Mouse (Mus musculus) layer of hippocampus, adult 2 months (tissue): ENCODE measurements around the gene Hcar1. TPM values are rescaled to one million over a fixed set of nuclear protein-coding genes. Genes with fewer than 3 reads are reported as not detected.

Experiments
- DNase-seq, 2 experiments: peaks; one replicate each; pipeline ENCODE4 v3.0.0; 2022; ENCODE audit warnings: low spot score in 2 of 2
- H3K27ac ChIP-seq: fragments of 200-600 bp; 2 replicates; pipeline ENCODE4 v1.8.1; 2022
- H3K4me3 ChIP-seq: fragments of 200-600 bp; 2 replicates; pipeline ENCODE4 v1.8.1; 2022; ENCODE audit warnings: mild to moderate bottlenecking
- CTCF ChIP-seq: fragments of 200-600 bp; conservative IDR thresholded peaks from 2 replicates; pipeline ENCODE4 v1.8.1; 2022; ENCODE audit warnings: antibody characterized with exemption, mild to moderate bottlenecking, moderate library complexity
- long read RNA-seq, 2 experiments: library from polyadenylated mRNA; stranded (forward); transcript quantifications; one replicate each; pipeline ENCODE4 v2.0.0; 2021; ENCODE audit warnings: borderline mapping rate in 2 of 2
- total RNA-seq, 2 experiments: library from RNA; stranded (reverse); gene quantifications; 2 replicates each; pipeline ENCODE4 v1.2.3; 2021

The Hcar1 gene
- 1 to 10 TPM in 1 of 2 experiments, under 1 TPM in 1; 0.69 to 1.0 TPM for total RNA-seq
- long read RNA-seq, experiment 1, partial matches to known transcripts, result 0 of 1 reads
- long read RNA-seq, experiment 1, other reads (novel, unspliced or antisense), result 0 of 1 reads
- long read RNA-seq, experiment 2, partial matches to known transcripts, result 0 of 1 reads
- long read RNA-seq, experiment 2, other reads (novel, unspliced or antisense), result 0 of 1 reads

- peak within 1 kb of the TSS; percentile 39; the same call in 1 of the 2 replicates for H3K27ac ChIP-seq
- H3K4me3 ChIP-seq, result peak within 1 kb of the TSS; percentile 15; the same call in 1 of the 2 replicates
- no peak for DNase-seq
- TF ChIP-seq CTCF, result 0 out of 2 replicates have a peak, but pooled peaks have one; percentile 11
These were observed at the start of gene Hcar1 for GRCm38 (mm10) chr5:123879928-123880327. Gene Hcar1, minus strand, starts transcription at chr5:123880020.

GRCm38 (mm10) chr5:123927118-123927517 lies 47.3 kb upstream of the Hcar1 start, which contains the start of gene Gm43518:
Gene Gm43518, plus strand, starts transcription at chr5:123927418.
- Histone ChIP-seq H3K27ac (no peak within 1 kb of the TSS), H3K4me3 (no peak within 1 kb of the TSS)
- DNase-seq, result peak in 1 of 2 experiments; percentile 1
- TF ChIP-seq CTCF, result no peak

- TF ChIP-seq CTCF, result no peak
- no peak overlapping the region for H3K4me3 ChIP-seq
- H3K27ac ChIP-seq, result no peak overlapping the region
- DNase-seq, result peak in 1 of 2 experiments; percentile 10
These were observed 42.3 kb upstream of the Hcar1 start for GRCm38 (mm10) chr5:123922112-123922511.

GRCm38 (mm10) chr5:123914852-123915251 lies 35.0 kb upstream of the Hcar1 start:
- H3K27ac ChIP-seq, result no peak overlapping the region
- TF ChIP-seq CTCF, result no peak
- DNase-seq, result no peak
- H3K4me3 ChIP-seq, result no peak overlapping the region

GRCm38 (mm10) chr5:123907631-123907977 lies 27.8 kb upstream of the Hcar1 start:
- H3K27ac ChIP-seq, result peak overlapping the region; percentile 94
- no peak for TF ChIP-seq CTCF
- peak overlapping the region; percentile 87 for H3K4me3 ChIP-seq
- no peak for DNase-seq

GRCm38 (mm10) chr5:123906976-123907630 lies 27.3 kb upstream of the Hcar1 start, which contains the start of gene Denr:
Gene Denr, plus strand, starts transcription at chr5:123907175.
- peak within 1 kb of the TSS; percentile 94 for H3K27ac ChIP-seq
- TF ChIP-seq CTCF, result peak; percentile 96
- H3K4me3 ChIP-seq, result peak within 1 kb of the TSS; percentile 87
- peak; percentile 98 to 100 for DNase-seq

GRCm38 (mm10) chr5:123906146-123906975 lies 26.5 kb upstream of the Hcar1 start:
- Histone ChIP-seq H3K27ac (peak overlapping the region; percentile 74), H3K4me3 (peak overlapping the region; percentile 54)
- DNase-seq, result no peak
- TF ChIP-seq CTCF, result no peak

GRCm38 (mm10) chr5:123904059-123904672 lies 24.3 kb upstream of the Hcar1 start:
- Histone ChIP-seq H3K27ac (no peak overlapping the region), H3K4me3 (no peak overlapping the region)
- peak; percentile 35 for TF ChIP-seq CTCF
- no peak for DNase-seq

GRCm38 (mm10) chr5:123897352-123897751 lies 17.5 kb upstream of the Hcar1 start:
- Histone ChIP-seq H3K4me3 (no peak overlapping the region), H3K27ac (no peak overlapping the region)
- DNase-seq, result no peak
- no peak for TF ChIP-seq CTCF

- TF ChIP-seq CTCF, result no peak
- no peak for DNase-seq
- no peak overlapping the region for H3K27ac ChIP-seq
- H3K4me3 ChIP-seq, result no peak overlapping the region
These were observed 16.6 kb upstream of the Hcar1 start for GRCm38 (mm10) chr5:123896395-123896794.

GRCm38 (mm10) chr5:123893520-123893919 lies 13.7 kb upstream of the Hcar1 start:
- Histone ChIP-seq H3K27ac (no peak overlapping the region), H3K4me3 (no peak overlapping the region)
- DNase-seq, result no peak
- no peak for TF ChIP-seq CTCF

- Histone ChIP-seq H3K27ac (no peak overlapping the region), H3K4me3 (peak overlapping the region; percentile 28; the same call in 1 of the 2 replicates)
- no peak for TF ChIP-seq CTCF
- peak in 1 of 2 experiments; percentile 65 for DNase-seq
These were observed 11.8 kb upstream of the Hcar1 start for GRCm38 (mm10) chr5:123891669-123892068.
